Mouse (Mus musculus): ENCODE data around the gene Iah1. TPM values are rescaled to one million over a fixed set of nuclear protein-coding genes. Genes with fewer than 3 reads are reported as not detected.

The Iah1 gene
- polyA plus RNA-seq, 1 experiment, result 50.1 TPM

- no peaks in the 10 kb centered on the region for H3K36me3 ChIP-seq (ENCODE audit: control insufficient read depth, insufficient read depth, low read length)
- H3K4me3 ChIP-seq (ENCODE audit: control insufficient read depth, insufficient read depth, low read length), result peak overlapping the region; percentile 87
- no peaks in the 10 kb centered on the region for H3K27me3 ChIP-seq (ENCODE audit: control insufficient read depth, insufficient read depth, low read length)
- H3K27ac ChIP-seq (ENCODE audit: control insufficient read depth, insufficient read depth, low read length), result peak overlapping the region; percentile 48
- H3K4me1 ChIP-seq (replicated peaks; ENCODE audit: control insufficient read depth, insufficient read depth, low read length), result peaks cover 5% of the 10 kb centered on the region
- under 1% methylated on average over 47 of the region's 47 CpGs for WGBS
- TF ChIP-seq CTCF (IDR thresholded peaks at IDR 0.05; ENCODE audit: borderline replicate concordance, control insufficient read depth, extremely low read depth, insufficient read depth, low read length, poor library complexity) (no peak), POLR2A (IDR thresholded peaks at IDR 0.05; ENCODE audit: control insufficient read depth, extremely low read depth, insufficient read depth, low read length, poor library complexity) (no peak; the same call in 1 of the 2 replicates)
- no peak for DNase-seq
Observed at GRCm38 (mm10) chr12:21285508-21286242, 30.5 kb upstream of the Iah1 start.

GRCm38 (mm10) chr12:21286243-21286622 is 30.0 kb upstream of the Iah1 start, which contains the start of gene Itgb1bp1:
Gene Itgb1bp1, minus strand, starts transcription at chr12:21286284.
- under 1% methylated on average over 28 of the region's 28 CpGs for WGBS
- peak within 1 kb of the TSS; percentile 87 for H3K4me3 ChIP-seq (ENCODE audit: control insufficient read depth, insufficient read depth, low read length)
- H3K27me3 ChIP-seq (ENCODE audit: control insufficient read depth, insufficient read depth, low read length), result no peaks in the 10 kb centered on the region
- peaks cover 2% of the 10 kb centered on the region; the same call in 1 of the 2 replicates for H3K36me3 ChIP-seq (ENCODE audit: control insufficient read depth, insufficient read depth, low read length)
- DNase-seq, result peak; percentile 97
- TF ChIP-seq CTCF (IDR thresholded peaks at IDR 0.05; ENCODE audit: borderline replicate concordance, control insufficient read depth, extremely low read depth, insufficient read depth, low read length, poor library complexity) (no peak), POLR2A (IDR thresholded peaks at IDR 0.05; ENCODE audit: control insufficient read depth, extremely low read depth, insufficient read depth, low read length, poor library complexity) (no peak; the same call in 1 of the 2 replicates)
- peaks cover 5% of the 10 kb centered on the region for H3K4me1 ChIP-seq (replicated peaks; ENCODE audit: control insufficient read depth, insufficient read depth, low read length)
- H3K27ac ChIP-seq (ENCODE audit: control insufficient read depth, insufficient read depth, low read length), result peak within 1 kb of the TSS; percentile 80

- DNase-seq, result peak; percentile 34
Observed at GRCm38 (mm10) chr12:21286712-21287650, 29.2 kb upstream of the Iah1 start.

GRCm38 (mm10) chr12:21288716-21289395 is 27.3 kb upstream of the Iah1 start:
- no peak for DNase-seq
- H3K36me3 ChIP-seq (ENCODE audit: control insufficient read depth, insufficient read depth, low read length), result peaks cover 21% of the 10 kb centered on the region
- H3K27ac ChIP-seq (ENCODE audit: control insufficient read depth, insufficient read depth, low read length), result no peak overlapping the region
- no peak for TF ChIP-seq CTCF (IDR thresholded peaks at IDR 0.05; ENCODE audit: borderline replicate concordance, control insufficient read depth, extremely low read depth, insufficient read depth, low read length, poor library complexity)
- TF ChIP-seq POLR2A (IDR thresholded peaks at IDR 0.05; ENCODE audit: control insufficient read depth, extremely low read depth, insufficient read depth, low read length, poor library complexity), result no peak
- no peaks in the 10 kb centered on the region for H3K27me3 ChIP-seq (ENCODE audit: control insufficient read depth, insufficient read depth, low read length)
- peaks cover 5% of the 10 kb centered on the region for H3K4me1 ChIP-seq (replicated peaks; ENCODE audit: control insufficient read depth, insufficient read depth, low read length)
- WGBS, result 97% methylated on average over 3 of the region's 3 CpGs
- no peak overlapping the region for H3K4me3 ChIP-seq (ENCODE audit: control insufficient read depth, insufficient read depth, low read length)

More at GRCm38 (mm10) chr12:21286712-21287650, 29.2 kb upstream of the Iah1 start:
- peaks cover 9% of the 10 kb centered on the region; the same call in 1 of the 2 replicates for H3K36me3 ChIP-seq (ENCODE audit: control insufficient read depth, insufficient read depth, low read length)
- no peaks in the 10 kb centered on the region for H3K27me3 ChIP-seq (ENCODE audit: control insufficient read depth, insufficient read depth, low read length)
- TF ChIP-seq CTCF (IDR thresholded peaks at IDR 0.05; ENCODE audit: borderline replicate concordance, control insufficient read depth, extremely low read depth, insufficient read depth, low read length, poor library complexity) (no peak), POLR2A (IDR thresholded peaks at IDR 0.05; ENCODE audit: control insufficient read depth, extremely low read depth, insufficient read depth, low read length, poor library complexity) (no peak)
- H3K4me3 ChIP-seq (ENCODE audit: control insufficient read depth, insufficient read depth, low read length), result peak overlapping the region; percentile 87
- 9% methylated on average over 18 of the region's 18 CpGs for WGBS
- H3K27ac ChIP-seq (ENCODE audit: control insufficient read depth, insufficient read depth, low read length), result peak overlapping the region; percentile 80
- peaks cover 5% of the 10 kb centered on the region for H3K4me1 ChIP-seq (replicated peaks; ENCODE audit: control insufficient read depth, insufficient read depth, low read length)

- DNase-seq, result no peak
- H3K27ac ChIP-seq (ENCODE audit: control insufficient read depth, insufficient read depth, low read length), result no peak overlapping the region
- 93% methylated on average over 6 of the region's 6 CpGs for WGBS
- no peak overlapping the region for H3K4me3 ChIP-seq (ENCODE audit: control insufficient read depth, insufficient read depth, low read length)
- H3K27me3 ChIP-seq (ENCODE audit: control insufficient read depth, insufficient read depth, low read length), result no peaks in the 10 kb centered on the region
- peaks cover 29% of the 10 kb centered on the region for H3K36me3 ChIP-seq (ENCODE audit: control insufficient read depth, insufficient read depth, low read length)
- TF ChIP-seq POLR2A (IDR thresholded peaks at IDR 0.05; ENCODE audit: control insufficient read depth, extremely low read depth, insufficient read depth, low read length, poor library complexity) (no peak), CTCF (IDR thresholded peaks at IDR 0.05; ENCODE audit: borderline replicate concordance, control insufficient read depth, extremely low read depth, insufficient read depth, low read length, poor library complexity) (no peak)
- peaks cover 5% of the 10 kb centered on the region for H3K4me1 ChIP-seq (replicated peaks; ENCODE audit: control insufficient read depth, insufficient read depth, low read length)
Observed at GRCm38 (mm10) chr12:21289651-21290050, 26.5 kb upstream of the Iah1 start.

GRCm38 (mm10) chr12:21298856-21299255 is 17.3 kb upstream of the Iah1 start:
- Histone ChIP-seq H3K27me3 (ENCODE audit: control insufficient read depth, insufficient read depth, low read length) (no peaks in the 10 kb centered on the region), H3K36me3 (ENCODE audit: control insufficient read depth, insufficient read depth, low read length) (peaks cover 88% of the 10 kb centered on the region), H3K27ac (ENCODE audit: control insufficient read depth, insufficient read depth, low read length) (no peak overlapping the region), H3K4me3 (ENCODE audit: control insufficient read depth, insufficient read depth, low read length) (no peak overlapping the region), H3K4me1 (replicated peaks; ENCODE audit: control insufficient read depth, insufficient read depth, low read length) (no peaks in the 10 kb centered on the region)
- no peak for DNase-seq
- WGBS, result 98% methylated on average over 11 of the region's 11 CpGs
- TF ChIP-seq CTCF (IDR thresholded peaks at IDR 0.05; ENCODE audit: borderline replicate concordance, control insufficient read depth, extremely low read depth, insufficient read depth, low read length, poor library complexity) (no peak), POLR2A (IDR thresholded peaks at IDR 0.05; ENCODE audit: control insufficient read depth, extremely low read depth, insufficient read depth, low read length, poor library complexity) (no peak)
